Mouse (Mus musculus) midbrain, embryonic 11.5 days (tissue): ENCODE data around the gene Gm20708. TPM values are rescaled to one million over a fixed set of nuclear protein-coding genes. Genes with fewer than 3 reads are reported as not detected.
A peak's percentile ranks its signal among the peaks of the same experiment; 100 is the strongest.
"Not testable (repeated sequence)": the region's sequence is repeated elsewhere in the genome, so short reads cannot be mapped to it uniquely, and the experiment has no call there.

Experiments used
- ATAC-seq: fragments of 200-750 bp; cut with Nextera tagmentation; 2 replicates; pipeline ENCODE4 v1.8.0; 2017; ENCODE audit warnings: moderate TSS enrichment, moderate library complexity; ENCODE audit not compliant: low FRiP score
- DNase-seq: peaks from one replicate; pipeline ENCODE4 v3.0.0; 2015; ENCODE audit warnings: low spot score; ENCODE audit errors: missing footprints
- H3K27ac ChIP-seq: fragments of 300-500 bp; sonication (generic); 2 replicates; pipeline ENCODE4 v1.5.1; 2014; ENCODE audit warnings: low read depth, low read length
- H3K27me3 ChIP-seq: fragments of 300-500 bp; sonication (generic); 2 replicates; pipeline ENCODE4 v1.6.1; 2014; ENCODE audit warnings: mild to moderate bottlenecking, low read length, moderate library complexity, mixed read lengths; ENCODE audit not compliant: control insufficient read depth, insufficient read depth
- H3K36me3 ChIP-seq: fragments of 300-500 bp; sonication (generic); 2 replicates; pipeline ENCODE4 v1.6.1; 2014; ENCODE audit warnings: mild to moderate bottlenecking, low read length, moderate library complexity, mixed read lengths; ENCODE audit not compliant: control insufficient read depth, insufficient read depth
- H3K4me1 ChIP-seq: fragments of 300-500 bp; sonication (generic); 2 replicates; pipeline ENCODE4 v1.6.1; 2014; ENCODE audit warnings: low read length; ENCODE audit not compliant: control insufficient read depth, insufficient read depth
- H3K4me2 ChIP-seq: fragments of 300-500 bp; sonication (generic); 2 replicates; pipeline ENCODE4 v1.6.1; 2014; ENCODE audit warnings: mild to moderate bottlenecking, moderate library complexity
- H3K4me3 ChIP-seq: fragments of 300-500 bp; sonication (generic); 2 replicates; pipeline ENCODE4 v1.5.1; 2014; ENCODE audit warnings: low read depth, low read length
- H3K9ac ChIP-seq: fragments of 300-500 bp; sonication (generic); 2 replicates; pipeline ENCODE4 v1.6.1; 2014; ENCODE audit warnings: low read length
- H3K9me3 ChIP-seq: fragments of 300-500 bp; sonication (generic); 2 replicates; pipeline ENCODE4 v1.6.1; 2016; ENCODE audit warnings: low read length; ENCODE audit not compliant: control insufficient read depth
- WGBS: fragments of 180-500 bp; shearing (Covaris S2); extraction: QIAGEN DNeasy Blood & Tissue Kit; methylation state at CpG from one replicate; pipeline ENCODE4 v1.1.7; 2014; 5-methylcytosine and 5-hydroxymethylcytosine counted together
- polyA plus RNA-seq: library from polyadenylated mRNA; unstranded; fragments of >200 nt; fragmentation: Nextera tagmentation; extraction: Ambion mirVana; gene quantifications from 2 replicates; pipeline ENCODE4 v1.2.1, GENCODE M21; 2014

The Gm20708 gene
- polyA plus RNA-seq, 1 experiment from 2014 or later: 0.20 TPM

GRCm38 (mm10) chr11:117786294-117786693, 23.2 kb upstream of the Gm20708 start:
- no peaks in the 10 kb centered on the region for H3K36me3 ChIP-seq
- 8% methylated on average over 10 of the region's 10 CpGs for WGBS
- no peaks in the 10 kb centered on the region for H3K4me1 ChIP-seq
- H3K4me3 ChIP-seq: no peak overlapping the region
- H3K9me3 ChIP-seq: no peaks in the 10 kb centered on the region
- H3K4me2 ChIP-seq: no peak overlapping the region
- DNase-seq (no peak), ATAC-seq (peak; percentile 13; the same call in 1 of the 2 replicates)
- H3K27ac ChIP-seq: no peak overlapping the region
- no peak overlapping the region for H3K9ac ChIP-seq
- peaks cover 36% of the 10 kb centered on the region for H3K27me3 ChIP-seq

- peaks cover 19% of the 10 kb centered on the region for H3K27me3 ChIP-seq
- H3K27ac ChIP-seq, H3K4me3 ChIP-seq, DNase-seq, H3K9ac ChIP-seq, H3K4me1 ChIP-seq, H3K36me3 ChIP-seq, ATAC-seq, H3K4me2 ChIP-seq, H3K9me3 ChIP-seq: not testable (repeated sequence)
- WGBS: 84% methylated on average over 7 of the region's 7 CpGs
Observed at GRCm38 (mm10) chr11:117788481-117788880, 21.0 kb upstream of the Gm20708 start.

- no peak overlapping the region for H3K4me3 ChIP-seq
- peak overlapping the region; percentile 6; the same call in 1 of the 2 replicates for H3K4me2 ChIP-seq
- DNase-seq: peak; percentile 93
- peak; percentile 42; the same call in 1 of the 2 replicates for ATAC-seq
- no peaks in the 10 kb centered on the region for H3K36me3 ChIP-seq
- WGBS: 5% methylated on average over 14 of the region's 14 CpGs
- H3K27ac ChIP-seq: no peak overlapping the region
- H3K4me1 ChIP-seq: no peaks in the 10 kb centered on the region
- peaks cover 8% of the 10 kb centered on the region for H3K27me3 ChIP-seq
- no peak overlapping the region for H3K9ac ChIP-seq
- no peaks in the 10 kb centered on the region for H3K9me3 ChIP-seq
Observed at GRCm38 (mm10) chr11:117790286-117790685, 19.2 kb upstream of the Gm20708 start.

DNA sequence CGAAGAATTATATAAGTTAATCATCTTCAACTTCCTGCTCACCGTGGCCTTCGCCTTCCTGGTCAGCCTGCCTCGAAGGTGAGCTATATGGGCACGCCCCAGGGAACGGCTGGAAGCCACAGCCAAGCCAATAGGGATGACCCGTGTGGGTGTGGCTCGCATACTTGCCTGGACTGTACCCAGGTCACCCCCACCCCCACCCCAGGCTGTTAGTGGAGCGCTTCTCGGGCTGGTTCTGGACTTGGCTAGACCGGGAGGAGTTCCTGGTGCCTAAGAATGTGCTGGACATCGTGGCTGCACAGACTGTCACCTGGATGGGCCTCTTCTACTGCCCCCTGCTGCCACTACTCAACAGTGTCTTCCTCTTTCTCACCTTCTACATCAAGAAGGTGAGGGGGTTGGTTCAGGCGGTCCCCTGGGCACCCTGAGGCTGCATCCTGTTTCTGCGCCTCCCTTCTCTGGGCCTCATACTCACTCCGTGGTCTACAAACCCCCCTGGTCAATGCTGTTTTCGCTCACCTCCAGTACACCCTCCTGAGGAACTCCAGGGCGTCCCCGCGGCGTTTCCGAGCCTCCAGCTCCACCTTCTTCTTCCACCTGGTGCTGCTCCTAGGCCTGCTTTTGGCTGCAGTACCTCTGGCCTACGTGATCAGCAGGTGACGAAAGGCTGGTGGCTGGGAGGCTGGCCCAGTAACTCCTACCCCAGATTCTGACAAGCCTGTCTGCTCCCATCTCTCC, 18.6 kb upstream of the Gm20708 start:
- Histone ChIP-seq H3K9ac (no peak overlapping the region), H3K36me3 (no peaks in the 10 kb centered on the region), H3K27ac (no peak overlapping the region), H3K4me3 (no peak overlapping the region), H3K27me3 (peaks cover 8% of the 10 kb centered on the region), H3K4me1 (no peaks in the 10 kb centered on the region), H3K4me2 (peak overlapping the region; percentile 6; the same call in 1 of the 2 replicates), H3K9me3 (no peaks in the 10 kb centered on the region)
- WGBS: 33% methylated on average over 23 of the region's 23 CpGs
- ATAC-seq (peak; percentile 35; the same call in 1 of the 2 replicates), DNase-seq (peak; percentile 86)

DNA sequence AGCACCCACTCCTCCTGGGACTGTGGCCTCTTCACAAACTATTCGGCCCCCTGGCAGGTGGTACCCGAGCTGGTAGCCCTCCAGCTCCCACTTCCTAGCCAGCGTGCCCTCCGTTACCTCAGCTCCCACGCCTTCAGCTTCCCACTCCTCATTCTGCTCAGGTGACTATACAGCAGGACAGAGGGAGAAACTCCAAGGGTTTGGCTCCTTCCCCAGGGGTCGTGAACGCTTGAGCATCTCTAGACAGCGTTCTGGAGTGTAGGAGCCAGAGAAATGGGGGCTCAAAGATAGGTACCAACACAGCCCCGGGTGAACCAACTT, 18.1 kb upstream of the Gm20708 start:
- no peaks in the 10 kb centered on the region for H3K4me1 ChIP-seq

GRCm38 (mm10) chr11:117792281-117792888, 17.1 kb upstream of the Gm20708 start:
- no peak overlapping the region for H3K27ac ChIP-seq
- 0 out of 2 replicates have a peak, but pooled peaks have one; percentile 35 for ATAC-seq
- no peak for DNase-seq
- H3K4me1 ChIP-seq: no peaks in the 10 kb centered on the region
- 6% methylated on average over 22 of the region's 22 CpGs for WGBS
- H3K9me3 ChIP-seq: no peaks in the 10 kb centered on the region
- no peak overlapping the region for H3K4me2 ChIP-seq
- no peaks in the 10 kb centered on the region for H3K36me3 ChIP-seq
- peaks cover 8% of the 10 kb centered on the region for H3K27me3 ChIP-seq
- H3K4me3 ChIP-seq: no peak overlapping the region
- no peak overlapping the region for H3K9ac ChIP-seq

More for the DNA sequence above, 18.1 kb upstream of the Gm20708 start:
- Histone ChIP-seq H3K27me3 (peaks cover 8% of the 10 kb centered on the region), H3K4me2 (no peak overlapping the region), H3K9me3 (no peaks in the 10 kb centered on the region), H3K36me3 (no peaks in the 10 kb centered on the region), H3K9ac (no peak overlapping the region), H3K27ac (no peak overlapping the region), H3K4me3 (no peak overlapping the region)
- DNase-seq (no peak), ATAC-seq (no peak)
- 88% methylated on average over 9 of the region's 9 CpGs for WGBS

DNA sequence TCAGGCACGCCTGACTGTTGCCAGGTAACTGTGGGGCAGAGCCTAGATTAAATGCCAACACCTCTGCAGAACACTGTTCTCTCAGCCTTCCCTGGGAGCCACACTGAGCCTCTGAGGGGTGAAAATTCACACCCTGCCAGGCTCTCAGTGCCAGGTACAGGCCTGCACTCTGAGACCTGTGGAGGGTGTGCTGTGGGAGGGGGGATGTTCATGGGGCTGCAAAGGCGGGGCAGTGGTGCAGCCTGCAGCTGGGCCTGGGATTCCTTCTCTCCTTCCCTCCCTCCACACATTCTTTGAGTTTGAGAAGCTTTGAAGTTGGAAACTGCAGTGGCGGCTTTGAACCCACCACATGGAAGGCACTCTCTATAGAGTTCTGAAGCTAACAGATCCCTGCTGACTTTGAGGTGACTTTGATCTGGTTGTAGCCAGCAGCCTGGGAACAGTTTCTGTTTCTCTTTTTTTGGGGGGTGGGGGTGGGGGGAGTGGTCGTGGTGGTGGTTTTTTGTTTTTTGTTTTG, 15.4 kb upstream of the Gm20708 start:
- no peak overlapping the region for H3K27ac ChIP-seq
- WGBS: 65% methylated on average over 4 of the region's 4 CpGs
- H3K4me3 ChIP-seq: no peak overlapping the region
- no peak overlapping the region for H3K9ac ChIP-seq
- peaks cover 8% of the 10 kb centered on the region for H3K27me3 ChIP-seq
- no peak for ATAC-seq
- no peaks in the 10 kb centered on the region for H3K9me3 ChIP-seq
- no peaks in the 10 kb centered on the region for H3K4me1 ChIP-seq
- no peak overlapping the region for H3K4me2 ChIP-seq
- no peak for DNase-seq
- H3K36me3 ChIP-seq: no peaks in the 10 kb centered on the region

- WGBS: 43% methylated on average over 5 of the region's 5 CpGs
- no peak overlapping the region for H3K4me3 ChIP-seq
- no peaks in the 10 kb centered on the region for H3K27me3 ChIP-seq
- DNase-seq: no peak
- H3K27ac ChIP-seq: no peak overlapping the region
- no peaks in the 10 kb centered on the region for H3K36me3 ChIP-seq
- H3K4me1 ChIP-seq: no peaks in the 10 kb centered on the region
- no peak for ATAC-seq
- no peak overlapping the region for H3K4me2 ChIP-seq
- no peaks in the 10 kb centered on the region for H3K9me3 ChIP-seq
- H3K9ac ChIP-seq: no peak overlapping the region
Observed at GRCm38 (mm10) chr11:117796954-117797353, 12.5 kb upstream of the Gm20708 start.

DNA sequence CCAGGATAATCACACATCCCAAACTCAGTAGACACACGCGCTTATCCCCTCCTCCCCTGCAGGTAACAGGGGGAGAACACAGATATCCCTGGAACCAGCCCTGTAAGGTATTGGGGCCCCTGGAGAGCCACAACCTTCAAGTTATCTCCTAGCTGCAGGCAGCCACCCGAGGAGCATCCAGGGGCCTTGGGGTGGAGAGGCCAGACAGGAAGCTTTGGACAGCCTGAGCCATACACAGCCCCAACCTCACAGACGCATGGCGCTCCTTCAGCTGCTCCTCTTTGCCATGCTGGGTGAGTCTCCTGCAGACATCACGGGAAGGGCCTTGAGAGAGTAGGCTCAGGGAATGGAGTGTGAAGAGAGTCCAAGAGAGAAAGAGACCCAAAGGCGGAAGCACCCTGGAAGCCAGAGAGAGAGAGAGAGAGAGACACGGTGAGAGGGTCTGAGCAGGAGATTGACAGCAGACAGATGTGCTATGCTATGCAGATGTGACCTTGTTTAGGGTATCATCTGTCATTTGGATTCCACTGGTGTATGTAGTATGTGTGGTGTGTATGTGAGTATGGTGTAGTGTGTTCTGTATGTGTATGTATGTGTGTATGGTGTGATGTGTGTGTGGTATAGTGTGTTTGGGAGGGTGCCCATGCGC, 11.8 kb upstream of the Gm20708 start, which contains the start of gene 6030468B19Rik:
Gene 6030468B19Rik (plus strand): TSS at position 150 of the 649 bp plus-strand sequence.
- Histone ChIP-seq H3K27ac (no peak within 1 kb of the TSS), H3K9ac (no peak within 1 kb of the TSS), H3K36me3 (no peaks in the 10 kb centered on the region), H3K4me3 (no peak within 1 kb of the TSS), H3K4me2 (no peak within 1 kb of the TSS), H3K9me3 (no peaks in the 10 kb centered on the region), H3K4me1 (no peaks in the 10 kb centered on the region), H3K27me3 (no peaks in the 10 kb centered on the region)
- DNase-seq (no peak), ATAC-seq (no peak)
- WGBS: 70% methylated on average over 9 of the region's 9 CpGs
